Mouse (Mus musculus) adrenal gland, adult 8-10 months (tissue): Measurements from ENCODE around the gene Eml5. TPM values are rescaled to one million over a fixed set of nuclear protein-coding genes. Genes with fewer than 3 reads are reported as not detected.

Experiments
- total RNA-seq, 4 experiments: library from RNA; stranded (reverse); gene quantifications; 2 replicates each; pipeline ENCODE4 v1.2.4; 2022

Eml5 gene
- total RNA-seq, 4 experiments from 2014 or later: 26.2 to 62.4 (median 41.2) TPM

Other genes starting within 250 kb of the Eml5 start
- 10 to 100 TPM; 18.8 to 37.6 (median 27.7) TPM for gene Ptpn21, start 164.1 kb downstream of the Eml5 start, total RNA-seq
- gene Zc3h14, start 154.5 kb downstream of the Eml5 start, total RNA-seq: 100 to 1,000 TPM in 2 of 4 experiments, 10 to 100 TPM in 2; 76.0 to 104 (median 90.1) TPM
- gene Ttc8, start 19.1 kb upstream of the Eml5 start, total RNA-seq: 10 to 100 TPM; 21.7 to 44.7 (median 31.8) TPM